In the genomic region with DNA sequence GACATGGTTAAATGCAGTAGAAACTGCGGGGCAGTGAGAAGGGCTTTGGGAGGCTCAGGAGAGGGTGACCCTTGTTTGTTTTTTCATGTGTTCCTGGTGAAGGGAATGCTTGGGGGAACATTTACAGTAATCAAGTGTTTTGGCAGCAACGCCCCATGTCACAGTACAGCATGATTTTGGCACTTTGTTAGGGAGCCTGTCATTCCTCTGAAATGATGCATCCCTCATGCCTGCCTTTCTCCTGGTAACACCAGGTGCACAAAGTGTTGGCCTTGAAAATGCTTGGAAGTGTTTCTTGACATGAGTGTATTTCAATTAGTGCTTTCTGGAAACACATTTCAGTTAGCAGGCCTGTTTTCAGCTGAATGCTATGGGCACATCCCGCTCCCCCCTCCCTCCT, we compare ENCODE assay signal across 9 mouse cellular contexts. TPM values are rescaled to one million over a fixed set of nuclear protein-coding genes. Genes with fewer than 3 reads are reported as not detected.
DNase-seq lines count a peak whose midpoint lies in the region; ATAC-seq and TF ChIP-seq lines count a peak whose summit lies in the region.
"Had no signal": no experiment of that assay in that cellular context is flagged by ENCODE, and none has a peak within 500 bp of the region (broad histone marks: within the 10 kb centered on the region; RNA-seq: fewer than 3 reads in every experiment).

No protein-coding gene starts in this region.

- H3K4me3 ChIP-seq in kidney, adult 2 months (ENCODE audit: insufficient read depth, low read depth, low read length): peak overlapping the region; percentile 22
- peak overlapping the region; percentile 75 for H3K4me3 ChIP-seq in heart, embryonic 16.5 days (ENCODE audit: low read length)
- H3K4me3 ChIP-seq in midbrain, embryonic 10.5 days: peak overlapping the region; percentile 90

- H3K27me3 ChIP-seq in kidney, adult 2 months (replicated peaks; ENCODE audit: control insufficient read depth, insufficient read depth, low read length): no peaks in the 10 kb centered on the region
- no peaks in the 10 kb centered on the region for H3K27me3 ChIP-seq in heart, embryonic 16.5 days (ENCODE audit: control insufficient read depth, insufficient read depth, low read length)
- H3K27me3 ChIP-seq in midbrain, embryonic 10.5 days (ENCODE audit: low read depth, poor library complexity, severe bottlenecking): peaks cover 13% of the 10 kb centered on the region

- TF ChIP-seq POLR2A in kidney, adult 2 months (IDR thresholded peaks at IDR 0.05; ENCODE audit: low read depth, low read length): no peak
- TF ChIP-seq POLR2A in brain, embryonic 14.5 days (IDR thresholded peaks at IDR 0.05; ENCODE audit: borderline replicate concordance, extremely low read depth, insufficient read depth, insufficient read length, poor library complexity, severe bottlenecking): no peak

- H3K9ac ChIP-seq in heart, embryonic 16.5 days (ENCODE audit: low read length): peak overlapping the region; percentile 4; the same call in 1 of the 2 replicates

- H3K36me3 ChIP-seq in kidney, adult 2 months (ENCODE audit: control insufficient read depth, insufficient read depth, low read length): no peaks in the 10 kb centered on the region
- H3K36me3 ChIP-seq in heart, embryonic 16.5 days (ENCODE audit: control insufficient read depth, insufficient read depth): no peaks in the 10 kb centered on the region
- no peaks in the 10 kb centered on the region for H3K36me3 ChIP-seq in midbrain, embryonic 10.5 days

- no peak for DNase-seq in kidney, adult 2 months
- no peak for DNase-seq in kidney, adult 18-20 months
- DNase-seq in brain, embryonic 14.5 days (ENCODE audit: low read depth): peak; percentile 78
- no peak for DNase-seq in midbrain, embryonic 10.5 days (ENCODE audit: low spot score)
- no peak for DNase-seq in layer of hippocampus, adult 18-20 months (ENCODE audit: low spot score in 2 of 2)
- no peak for DNase-seq in right cerebral cortex, postnatal 4 days
- DNase-seq: cerebellum, adult 8-10 months had no signal

- 55% methylated on average over 3 of the region's 3 CpGs for WGBS in kidney, adult 2 months
- 60% methylated on average over 3 of the region's 3 CpGs for WGBS in heart, embryonic 16.5 days
- 51% methylated on average over 3 of the region's 3 CpGs for WGBS in midbrain, embryonic 10.5 days

- TF ChIP-seq CTCF in kidney, adult 2 months (conservative IDR thresholded peaks at IDR 0.05; ENCODE audit: insufficient read depth, insufficient read length, low read depth, low read length): no peak
- no peak for TF ChIP-seq CTCF in brain, embryonic 14.5 days (IDR thresholded peaks at IDR 0.05; ENCODE audit: borderline replicate concordance, extremely low read depth, insufficient read depth, insufficient read length)

- no peak overlapping the region for H3K27ac ChIP-seq in kidney, adult 2 months (ENCODE audit: insufficient read depth, low read depth, low read length)
- no peak overlapping the region for H3K27ac ChIP-seq in heart, embryonic 16.5 days (ENCODE audit: low read length)
- no peak overlapping the region for H3K27ac ChIP-seq in midbrain, embryonic 10.5 days (replicated peaks)

- peaks cover 33% of the 10 kb centered on the region for H3K4me1 ChIP-seq in kidney, adult 2 months (ENCODE audit: control insufficient read depth, insufficient read depth, low read length)
- peaks cover 36% of the 10 kb centered on the region for H3K4me1 ChIP-seq in heart, embryonic 16.5 days (ENCODE audit: control insufficient read depth, insufficient read depth, low read length)
- H3K4me1 ChIP-seq in midbrain, embryonic 10.5 days: peaks cover 69% of the 10 kb centered on the region

- ATAC-seq in heart, embryonic 16.5 days (replicated peaks; ENCODE audit: extremely low read depth, insufficient read depth, low FRiP score): no peak
- no peak for ATAC-seq in erythroblast, adult 5-6 weeks (replicated peaks; ENCODE audit: low FRiP score, poor library complexity, severe bottlenecking)

- H3K9me3 ChIP-seq in heart, embryonic 16.5 days (replicated peaks; ENCODE audit: control insufficient read depth, low read length): no peaks in the 10 kb centered on the region
- no peaks in the 10 kb centered on the region for H3K9me3 ChIP-seq in midbrain, embryonic 10.5 days (replicated peaks)

- H3K4me2 ChIP-seq in heart, embryonic 16.5 days (ENCODE audit: low read depth, low read length): peak overlapping the region; percentile 98

RNA-seq across cellular contexts. Expression of a gene that starts 2.7 kb away (rescaled TPM):
- polyA plus RNA-seq in kidney, adult 2 months (2012; rRNA removed): 54.2 and 64.9 TPM in 2 replicates
- 23.2 and 39.5 TPM in 2 replicates for polyA plus RNA-seq in brain, embryonic 14.5 days (2012; rRNA removed)
- polyA plus RNA-seq in heart, embryonic 16.5 days (2015; fragmentation: Nextera tagmentation; extraction: Ambion mirVana): 2.3 and 2.7 TPM in 2 replicates
- polyA plus RNA-seq in midbrain, embryonic 10.5 days (2016; fragmentation: Nextera tagmentation; extraction: Ambion mirVana): 2.8 and 4.9 TPM in 2 replicates
- 1.0 and 1.5 TPM in 2 replicates for total RNA-seq in erythroblast, adult 5-6 weeks (2015; ENCODE audit: low replicate concordance)
- under 0.01 and 2.2 TPM in 2 replicates for total RNA-seq in erythroblast, adult 5-6 weeks (2017; ENCODE audit: low replicate concordance)
- total RNA-seq in layer of hippocampus, adult 18-20 months (2021): 100 to 1,000 TPM; 151 TPM

Comparison
In these comparisons a context has a peak if more than half of its experiments do, and no peak if none do; other contexts are left out.
1. H3K4me3 ChIP-seq: peak in every context shown above with its lines; median percentile 90 in midbrain, embryonic 10.5 days; 75 in heart, embryonic 16.5 days; 22 in kidney, adult 2 months.